Mouse (Mus musculus): Measurements from ENCODE around the gene 4930544G11Rik. TPM values are rescaled to one million over a fixed set of nuclear protein-coding genes. Genes with fewer than 3 reads are reported as not detected.

Gene 4930544G11Rik
- polyA plus RNA-seq, 1 experiment from 2014 or later, result not detected

DNA sequence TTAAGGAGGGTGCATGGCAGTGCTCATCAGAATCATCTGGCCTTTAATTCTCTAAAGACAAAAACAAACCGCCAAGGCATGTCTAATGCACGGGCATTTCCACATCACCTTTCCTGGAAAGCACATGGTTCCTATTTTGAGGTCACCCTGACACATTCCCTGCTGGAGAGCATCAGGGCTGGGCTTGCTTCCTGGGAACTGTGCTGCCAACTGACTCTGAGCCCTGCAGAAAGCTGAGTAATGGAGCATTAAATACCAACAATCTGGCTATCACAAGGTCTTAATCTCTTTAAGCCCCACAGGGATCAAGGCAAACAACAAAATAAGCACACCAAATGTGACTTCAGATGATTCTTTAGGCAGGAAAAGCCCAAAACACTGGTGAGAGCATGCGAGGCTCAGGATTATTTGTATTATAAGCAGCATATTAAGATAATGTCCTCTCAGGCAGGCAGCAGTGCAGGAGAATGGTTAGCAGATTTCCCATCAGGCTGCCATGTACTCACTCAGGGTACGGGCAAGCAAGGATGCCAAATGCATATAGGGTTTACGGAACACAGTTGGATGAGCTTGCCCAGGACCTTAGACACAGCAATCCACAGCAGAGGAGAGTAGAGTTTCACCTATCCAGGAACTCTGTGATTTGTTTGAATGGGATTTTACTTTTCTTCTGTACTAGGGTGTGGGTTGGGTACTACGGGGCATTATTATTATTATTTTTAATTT is 17.1 kb downstream of the 4930544G11Rik start:
- Histone ChIP-seq H3K9ac (no peak overlapping the region), H3K9me3 (no peaks in the 10 kb centered on the region), H3K4me2 (replicated peaks) (no peak overlapping the region), H3K36me3 (no peaks in the 10 kb centered on the region), H3K27me3 (no peaks in the 10 kb centered on the region), H3K27ac (peak overlapping the region; percentile 61; the same call in 1 of the 2 replicates), H3K4me3 (no peak overlapping the region), H3K4me1 (peaks cover 14% of the 10 kb centered on the region)
- 0 out of 2 replicates have a peak, but pooled peaks have one; percentile 35 for ATAC-seq (ENCODE audit: insufficient number of reproducible peaks, insufficient read depth, low FRiP score, low TSS enrichment)
- 36% methylated on average over 6 of the region's 6 CpGs for WGBS

DNA sequence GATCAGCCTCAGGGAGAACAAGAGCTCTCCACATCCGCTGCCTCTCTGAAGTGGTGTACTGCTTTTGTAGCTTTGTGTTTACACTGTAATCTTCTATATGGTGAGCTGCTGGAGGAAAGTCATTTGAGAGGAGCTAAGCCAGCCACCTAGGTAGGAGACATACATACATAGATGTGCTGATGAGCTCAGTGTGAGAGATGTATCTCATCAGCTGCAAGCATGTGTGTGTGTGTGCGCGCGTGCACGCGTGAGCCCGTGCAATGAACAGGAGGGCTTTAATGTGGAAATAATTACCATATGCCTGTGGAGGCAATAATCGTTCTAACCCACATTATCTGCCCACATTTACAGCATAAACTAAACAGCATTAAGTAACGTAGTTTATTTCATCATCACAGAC is 18.0 kb downstream of the 4930544G11Rik start:
- no peak overlapping the region for H3K9ac ChIP-seq

DNA sequence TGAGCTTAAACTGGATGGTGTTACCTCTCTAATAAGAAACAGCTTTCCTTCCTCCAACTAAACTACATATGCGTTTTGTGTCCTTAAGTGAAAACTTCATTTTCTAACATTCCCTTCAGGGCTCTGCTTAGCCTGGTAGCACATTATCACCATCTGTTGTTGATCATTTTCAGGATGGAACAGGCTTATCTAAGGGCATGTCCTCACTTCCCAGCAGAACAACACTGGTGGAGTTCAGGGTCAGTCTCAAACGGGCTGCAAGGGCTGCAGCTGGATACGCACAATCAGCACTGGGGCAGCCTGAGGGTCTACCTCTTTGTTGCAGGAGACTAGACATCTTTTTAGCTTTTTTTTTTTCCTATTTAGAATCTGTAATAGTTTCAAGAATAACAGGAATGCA is 39.7 kb downstream of the 4930544G11Rik start:
- H3K27me3 ChIP-seq, result no peaks in the 10 kb centered on the region
- no peaks in the 10 kb centered on the region for H3K4me1 ChIP-seq
- H3K9ac ChIP-seq, result no peak overlapping the region
- no peaks in the 10 kb centered on the region for H3K36me3 ChIP-seq
- no peak for ATAC-seq (ENCODE audit: insufficient number of reproducible peaks, insufficient read depth, low FRiP score, low TSS enrichment)
- 23% methylated on average over 3 of the region's 3 CpGs for WGBS
- H3K4me3 ChIP-seq, result no peak overlapping the region
- H3K4me2 ChIP-seq (replicated peaks), result no peak overlapping the region
- no peaks in the 10 kb centered on the region for H3K9me3 ChIP-seq
- no peak overlapping the region for H3K27ac ChIP-seq

More for the DNA sequence above, 18.0 kb downstream of the 4930544G11Rik start:
- Histone ChIP-seq H3K4me1 (peaks cover 14% of the 10 kb centered on the region), H3K4me3 (no peak overlapping the region), H3K27ac (no peak overlapping the region), H3K36me3 (no peaks in the 10 kb centered on the region), H3K27me3 (no peaks in the 10 kb centered on the region), H3K4me2 (replicated peaks) (no peak overlapping the region), H3K9me3 (no peaks in the 10 kb centered on the region)
- WGBS, result 47% methylated on average over 9 of the region's 9 CpGs
- no peak for ATAC-seq (ENCODE audit: insufficient number of reproducible peaks, insufficient read depth, low FRiP score, low TSS enrichment)

DNA sequence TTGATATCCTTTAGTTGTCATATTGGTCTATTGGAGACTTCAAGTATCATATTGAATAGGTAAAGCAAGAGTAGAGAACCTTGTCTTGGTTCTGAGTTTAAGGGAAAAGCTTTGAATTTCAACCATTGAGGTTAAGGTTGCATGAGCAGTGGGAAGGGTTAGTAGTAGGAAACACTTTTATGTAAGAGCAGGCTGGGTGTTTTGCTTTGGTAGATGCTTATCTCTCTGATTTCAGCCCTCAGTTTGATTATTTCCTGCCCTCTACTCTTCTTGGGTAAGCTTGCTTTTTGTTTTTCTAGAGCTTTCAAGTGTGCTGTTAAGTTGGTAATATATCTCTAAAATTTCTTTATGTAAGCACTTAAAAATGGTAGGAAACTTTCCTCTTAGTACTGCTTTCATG is 45.9 kb downstream of the 4930544G11Rik start:
- no peak overlapping the region for H3K4me3 ChIP-seq
- no peak for ATAC-seq (ENCODE audit: insufficient number of reproducible peaks, insufficient read depth, low FRiP score, low TSS enrichment)

More for the DNA sequence above, 45.9 kb downstream of the 4930544G11Rik start:
- Histone ChIP-seq H3K4me2 (replicated peaks) (no peak overlapping the region), H3K9me3 (no peaks in the 10 kb centered on the region), H3K27ac (no peak overlapping the region), H3K27me3 (no peaks in the 10 kb centered on the region), H3K9ac (no peak overlapping the region), H3K4me1 (no peaks in the 10 kb centered on the region), H3K36me3 (no peaks in the 10 kb centered on the region)

Other genes starting within 250 kb of the 4930544G11Rik start
- 22.9 and 23.1 TPM in 2 replicates for gene Prdm5, start 173.6 kb upstream of the 4930544G11Rik start, polyA plus RNA-seq (2016; fragmentation: Nextera tagmentation; extraction: Ambion mirVana)